Mouse (Mus musculus): ENCODE measurements around the gene Fgfr2. TPM values are rescaled to one million over a fixed set of nuclear protein-coding genes. Genes with fewer than 3 reads are reported as not detected.

Fgfr2 gene
- polyA plus RNA-seq, 1 experiment from 2014 or later = 86.9 TPM

- no peaks in the 10 kb centered on the region for H3K9me3 ChIP-seq (ENCODE audit: control insufficient read depth, low read length)
- no peak overlapping the region for H3K27ac ChIP-seq (ENCODE audit: low read depth, low read length)
- no peaks in the 10 kb centered on the region for H3K36me3 ChIP-seq (ENCODE audit: control insufficient read depth, insufficient read depth, low read length)
- H3K4me2 ChIP-seq (ENCODE audit: low read depth) = no peak overlapping the region
- H3K4me1 ChIP-seq (ENCODE audit: control insufficient read depth, insufficient read depth, low read length) = peaks cover 3% of the 10 kb centered on the region; the same call in 1 of the 2 replicates
- H3K4me3 ChIP-seq (ENCODE audit: low read depth, low read length) = no peak overlapping the region
- no peaks in the 10 kb centered on the region for H3K27me3 ChIP-seq (ENCODE audit: control insufficient read depth, insufficient read depth, low read length)
- 73% methylated on average over 6 of the region's 6 CpGs for WGBS
- ATAC-seq (ENCODE audit: insufficient read depth, low FRiP score, low TSS enrichment) (no peak), DNase-seq (ENCODE audit: low spot score) (no peak)
- no peak overlapping the region for H3K9ac ChIP-seq (ENCODE audit: low read length)
Observed at GRCm38 (mm10) chr7:131653416-131653815, 1469.7 kb downstream of the Fgfr2 start.

GRCm38 (mm10) chr7:131651921-131652694 lies 1471.0 kb downstream of the Fgfr2 start:
- H3K36me3 ChIP-seq (ENCODE audit: control insufficient read depth, insufficient read depth, low read length) = no peaks in the 10 kb centered on the region
- no peak for DNase-seq (ENCODE audit: low spot score)
- peaks cover 7% of the 10 kb centered on the region; the same call in 1 of the 2 replicates for H3K4me1 ChIP-seq (ENCODE audit: control insufficient read depth, insufficient read depth, low read length)
- no peak overlapping the region for H3K4me2 ChIP-seq (ENCODE audit: low read depth)
- no peak for ATAC-seq (ENCODE audit: insufficient read depth, low FRiP score, low TSS enrichment)
- H3K9ac ChIP-seq (ENCODE audit: low read length) = no peak overlapping the region
- H3K27ac ChIP-seq (ENCODE audit: low read depth, low read length) = no peak overlapping the region
- H3K9me3 ChIP-seq (ENCODE audit: control insufficient read depth, low read length) = no peaks in the 10 kb centered on the region
- H3K27me3 ChIP-seq (ENCODE audit: control insufficient read depth, insufficient read depth, low read length) = no peaks in the 10 kb centered on the region
- H3K4me3 ChIP-seq (ENCODE audit: low read depth, low read length) = no peak overlapping the region
- 71% methylated on average over 12 of the region's 12 CpGs for WGBS

- ATAC-seq (ENCODE audit: insufficient read depth, low FRiP score, low TSS enrichment) = no peak
- Histone ChIP-seq H3K27ac (ENCODE audit: low read depth, low read length) (no peak overlapping the region), H3K9ac (ENCODE audit: low read length) (no peak overlapping the region), H3K36me3 (ENCODE audit: control insufficient read depth, insufficient read depth, low read length) (no peaks in the 10 kb centered on the region), H3K4me1 (ENCODE audit: control insufficient read depth, insufficient read depth, low read length) (peaks cover 7% of the 10 kb centered on the region; the same call in 1 of the 2 replicates), H3K4me2 (ENCODE audit: low read depth) (no peak overlapping the region), H3K4me3 (ENCODE audit: low read depth, low read length) (no peak overlapping the region), H3K27me3 (ENCODE audit: control insufficient read depth, insufficient read depth, low read length) (peaks cover 8% of the 10 kb centered on the region), H3K9me3 (ENCODE audit: control insufficient read depth, low read length) (no peaks in the 10 kb centered on the region)
- WGBS = 70% methylated on average over 2 of the region's 2 CpGs
- DNase-seq (ENCODE audit: low spot score) = no peak
Observed at GRCm38 (mm10) chr7:131650277-131650676, 1472.9 kb downstream of the Fgfr2 start.

- no peak for ATAC-seq (ENCODE audit: insufficient read depth, low FRiP score, low TSS enrichment)
- 24% methylated on average over 7 of the region's 7 CpGs for WGBS
- Histone ChIP-seq H3K4me3 (ENCODE audit: low read depth, low read length) (no peak overlapping the region), H3K9me3 (ENCODE audit: control insufficient read depth, low read length) (no peaks in the 10 kb centered on the region), H3K4me2 (ENCODE audit: low read depth) (no peak overlapping the region), H3K27me3 (ENCODE audit: control insufficient read depth, insufficient read depth, low read length) (peaks cover 27% of the 10 kb centered on the region), H3K36me3 (ENCODE audit: control insufficient read depth, insufficient read depth, low read length) (no peaks in the 10 kb centered on the region), H3K27ac (ENCODE audit: low read depth, low read length) (no peak overlapping the region), H3K4me1 (ENCODE audit: control insufficient read depth, insufficient read depth, low read length) (peaks cover 12% of the 10 kb centered on the region; the same call in 1 of the 2 replicates), H3K9ac (ENCODE audit: low read length) (no peak overlapping the region)
- no peak for DNase-seq (ENCODE audit: low spot score)
Observed at GRCm38 (mm10) chr7:131648276-131648675, 1474.9 kb downstream of the Fgfr2 start.

- 60% methylated on average over 3 of the region's 3 CpGs for WGBS
- Histone ChIP-seq H3K4me2 (ENCODE audit: low read depth) (no peak overlapping the region), H3K9me3 (ENCODE audit: control insufficient read depth, low read length) (no peaks in the 10 kb centered on the region), H3K4me1 (ENCODE audit: control insufficient read depth, insufficient read depth, low read length) (peaks cover 12% of the 10 kb centered on the region; the same call in 1 of the 2 replicates), H3K27me3 (ENCODE audit: control insufficient read depth, insufficient read depth, low read length) (peaks cover 33% of the 10 kb centered on the region), H3K4me3 (ENCODE audit: low read depth, low read length) (no peak overlapping the region), H3K27ac (ENCODE audit: low read depth, low read length) (no peak overlapping the region), H3K9ac (ENCODE audit: low read length) (no peak overlapping the region), H3K36me3 (ENCODE audit: control insufficient read depth, insufficient read depth, low read length) (no peaks in the 10 kb centered on the region)
- ATAC-seq (ENCODE audit: insufficient read depth, low FRiP score, low TSS enrichment) = no peak
- DNase-seq (ENCODE audit: low spot score) = no peak
Observed at GRCm38 (mm10) chr7:131647583-131647982, 1475.6 kb downstream of the Fgfr2 start.

- 2% methylated on average over 13 of the region's 13 CpGs for WGBS
- Histone ChIP-seq H3K9ac (ENCODE audit: low read length) (no peak overlapping the region), H3K36me3 (ENCODE audit: control insufficient read depth, insufficient read depth, low read length) (no peaks in the 10 kb centered on the region), H3K9me3 (ENCODE audit: control insufficient read depth, low read length) (no peaks in the 10 kb centered on the region), H3K27me3 (ENCODE audit: control insufficient read depth, insufficient read depth, low read length) (peaks cover 39% of the 10 kb centered on the region), H3K4me1 (ENCODE audit: control insufficient read depth, insufficient read depth, low read length) (peaks cover 12% of the 10 kb centered on the region; the same call in 1 of the 2 replicates), H3K4me2 (ENCODE audit: low read depth) (peak overlapping the region; percentile 19; the same call in 1 of the 2 replicates), H3K4me3 (ENCODE audit: low read depth, low read length) (no peak overlapping the region), H3K27ac (ENCODE audit: low read depth, low read length) (no peak overlapping the region)
- ATAC-seq (ENCODE audit: insufficient read depth, low FRiP score, low TSS enrichment) (no peak), DNase-seq (ENCODE audit: low spot score) (no peak)
Observed at GRCm38 (mm10) chr7:131644586-131644985, 1478.6 kb downstream of the Fgfr2 start.

- DNase-seq (ENCODE audit: low spot score) = no peak
- Histone ChIP-seq H3K9ac (ENCODE audit: low read length) (no peak overlapping the region), H3K4me2 (ENCODE audit: low read depth) (peak overlapping the region; percentile 3; the same call in 1 of the 2 replicates), H3K9me3 (ENCODE audit: control insufficient read depth, low read length) (no peaks in the 10 kb centered on the region), H3K36me3 (ENCODE audit: control insufficient read depth, insufficient read depth, low read length) (no peaks in the 10 kb centered on the region), H3K27me3 (ENCODE audit: control insufficient read depth, insufficient read depth, low read length) (peaks cover 39% of the 10 kb centered on the region), H3K4me1 (ENCODE audit: control insufficient read depth, insufficient read depth, low read length) (peaks cover 9% of the 10 kb centered on the region; the same call in 1 of the 2 replicates), H3K27ac (ENCODE audit: low read depth, low read length) (no peak overlapping the region), H3K4me3 (ENCODE audit: low read depth, low read length) (no peak overlapping the region)
- 1% methylated on average over 16 of the region's 16 CpGs for WGBS
- ATAC-seq (ENCODE audit: insufficient read depth, low FRiP score, low TSS enrichment) = no peak
Observed at GRCm38 (mm10) chr7:131644051-131644450, 1479.1 kb downstream of the Fgfr2 start.

- Histone ChIP-seq H3K4me2 (ENCODE audit: low read depth) (no peak overlapping the region), H3K27me3 (ENCODE audit: control insufficient read depth, insufficient read depth, low read length) (peaks cover 39% of the 10 kb centered on the region)
Observed at GRCm38 (mm10) chr7:131643341-131643840, 1479.8 kb downstream of the Fgfr2 start.

GRCm38 (mm10) chr7:131629562-131629961 lies 1493.6 kb downstream of the Fgfr2 start:
- DNase-seq (ENCODE audit: low spot score) (no peak), ATAC-seq (ENCODE audit: insufficient read depth, low FRiP score, low TSS enrichment) (no peak)
- H3K27me3 ChIP-seq (ENCODE audit: control insufficient read depth, insufficient read depth, low read length) = no peaks in the 10 kb centered on the region
- no peak overlapping the region for H3K27ac ChIP-seq (ENCODE audit: low read depth, low read length)
- no peaks in the 10 kb centered on the region for H3K9me3 ChIP-seq (ENCODE audit: control insufficient read depth, low read length)
- no peak overlapping the region for H3K4me2 ChIP-seq (ENCODE audit: low read depth)
- no peak overlapping the region for H3K9ac ChIP-seq (ENCODE audit: low read length)
- H3K4me3 ChIP-seq (ENCODE audit: low read depth, low read length) = no peak overlapping the region
- 90% methylated on average over 8 of the region's 8 CpGs for WGBS
- H3K4me1 ChIP-seq (ENCODE audit: control insufficient read depth, insufficient read depth, low read length) = no peaks in the 10 kb centered on the region
- no peaks in the 10 kb centered on the region for H3K36me3 ChIP-seq (ENCODE audit: control insufficient read depth, insufficient read depth, low read length)

More at GRCm38 (mm10) chr7:131643341-131643840, 1479.8 kb downstream of the Fgfr2 start:
- Histone ChIP-seq H3K4me3 (ENCODE audit: low read depth, low read length) (no peak overlapping the region), H3K36me3 (ENCODE audit: control insufficient read depth, insufficient read depth, low read length) (no peaks in the 10 kb centered on the region), H3K9me3 (ENCODE audit: control insufficient read depth, low read length) (no peaks in the 10 kb centered on the region), H3K4me1 (ENCODE audit: control insufficient read depth, insufficient read depth, low read length) (peaks cover 9% of the 10 kb centered on the region; the same call in 1 of the 2 replicates), H3K9ac (ENCODE audit: low read length) (no peak overlapping the region), H3K27ac (ENCODE audit: low read depth, low read length) (no peak overlapping the region)
- WGBS = 16% methylated on average over 13 of the region's 13 CpGs
- DNase-seq (ENCODE audit: low spot score) = no peak
- no peak for ATAC-seq (ENCODE audit: insufficient read depth, low FRiP score, low TSS enrichment)
